Mouse (Mus musculus): Measurements from ENCODE around the gene Astn2.

DNA sequence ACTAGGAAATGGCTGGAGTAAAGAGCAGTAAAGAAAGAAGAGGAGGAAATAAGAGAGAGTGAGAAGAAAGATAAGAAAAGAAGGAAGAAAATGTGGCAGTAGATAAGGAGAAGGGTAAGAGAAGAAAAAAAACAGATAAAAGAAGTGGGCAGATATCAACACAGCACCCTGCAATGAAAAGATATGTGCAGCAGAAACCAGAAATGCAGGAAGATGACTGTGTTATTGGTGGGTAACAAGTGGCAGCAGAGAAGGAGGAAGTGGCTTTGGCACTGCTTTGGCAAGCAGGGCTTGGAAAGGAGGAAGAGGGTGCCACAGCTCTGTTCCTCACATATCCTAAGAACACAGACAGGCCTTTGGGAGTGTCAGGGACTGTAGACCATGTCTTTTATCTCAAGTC is 347.2 kb downstream of the Astn2 start:
- TF ChIP-seq CTCF (IDR thresholded peaks at IDR 0.05) (no peak), POLR2A (IDR thresholded peaks at IDR 0.05; ENCODE audit: insufficient read depth, low read depth, low read length) (no peak), EP300 (IDR thresholded peaks at IDR 0.05; ENCODE audit: insufficient read depth, low read depth, low read length) (no peak)

All from heart, adult 2 months (tissue).